Mouse (Mus musculus) E14TG2a.4 (cell line): ENCODE results near the gene Ecpas.

ENCODE experiments used
- CTCF ChIP-seq: conservative IDR thresholded peaks from 2 replicates; pipeline ENCODE4 v1.5.1; 2014; ENCODE audit warnings: low read length
- NANOG ChIP-seq: IDR thresholded peaks from 2 replicates; pipeline ENCODE4 v1.6.1; 2014; ENCODE audit warnings: borderline replicate concordance, low read length, mixed read lengths
- POU5F1 ChIP-seq: IDR thresholded peaks from 2 replicates; pipeline ENCODE4 v1.6.1; 2014; ENCODE audit warnings: low read length, borderline replicate concordance

DNA sequence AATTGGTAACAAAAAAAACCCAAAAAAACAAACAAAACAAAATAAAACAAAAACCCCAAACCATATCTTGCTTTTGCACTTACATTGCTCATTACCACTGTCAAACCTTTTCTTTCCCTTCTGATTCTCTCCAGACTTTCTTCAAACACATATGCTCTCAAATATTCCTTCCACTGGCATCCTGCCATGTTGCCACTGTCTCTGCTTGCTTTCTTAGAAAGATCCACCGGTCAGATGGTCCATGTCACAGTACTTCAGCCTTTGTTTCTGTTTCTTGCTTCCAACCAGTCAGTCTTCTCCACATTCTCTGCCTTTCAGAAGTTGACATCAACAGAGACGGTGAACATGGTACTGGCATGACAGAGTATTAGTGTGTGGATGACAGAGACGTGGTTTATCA is 125.9 kb downstream of the Ecpas start:
- TF ChIP-seq CTCF: no peak
- no peak for TF ChIP-seq POU5F1
- no peak for TF ChIP-seq NANOG
